30 mouse cellular contexts compared by ENCODE assay signal in genomic region chr11:69797924-69798323, GRCm38 (mm10). TPM values are rescaled to one million over a fixed set of nuclear protein-coding genes. Genes with fewer than 3 reads are reported as not detected.
A peak's percentile ranks its signal among the peaks of the same experiment; 100 is the strongest.
DNase-seq lines count a peak whose midpoint lies in the region; ATAC-seq and TF ChIP-seq lines count a peak whose summit lies in the region.
"Had no signal": no experiment of that assay in that cellular context is flagged by ENCODE, and none has a peak within 500 bp of the region (broad histone marks: within the 10 kb centered on the region; RNA-seq: fewer than 3 reads in every experiment).

No protein-coding gene starts in this region.

- dilution Hi-C loops in CH12.LX (cut with MboI; ENCODE audit: extremely low pct_ligation_motif_present, extremely low pct_unique_long_range_greater_than_20kb, low sequenced_read_pairs) = no loop called here

- H3K4me2 ChIP-seq in heart, embryonic 11.5 days = no peak overlapping the region
- H3K4me2 ChIP-seq in CH12.LX (ENCODE audit: insufficient read depth, low read depth, poor library complexity, severe bottlenecking) = no peak overlapping the region
- H3K4me2 ChIP-seq in stomach, postnatal 0 days (replicated peaks; ENCODE audit: low read depth) = no peak overlapping the region
- H3K4me2 ChIP-seq: embryonic facial prominence, embryonic 15.5 days; hindbrain, embryonic 12.5 days had no signal

- H3K4me1 ChIP-seq in heart, embryonic 10.5 days = peaks cover 52% of the 10 kb centered on the region
- peaks cover 19% of the 10 kb centered on the region for H3K4me1 ChIP-seq in heart, embryonic 11.5 days (ENCODE audit: control insufficient read depth, insufficient read depth, low read length)
- peaks cover 9 to 58% of the 10 kb centered on the region in 2 experiments for H3K4me1 ChIP-seq in CH12.LX (ENCODE audit: control insufficient read depth in 1 of 2, insufficient read depth in 2 of 2)
- H3K4me1 ChIP-seq in stomach, postnatal 0 days (replicated peaks; ENCODE audit: control insufficient read depth, insufficient read depth) = peaks cover 4% of the 10 kb centered on the region

- no peak overlapping the region for H3K9ac ChIP-seq in heart, embryonic 11.5 days (ENCODE audit: low read depth, low read length)
- no peak overlapping the region for H3K9ac ChIP-seq in CH12.LX (ENCODE audit: insufficient read depth, low read depth)
- H3K9ac ChIP-seq in stomach, postnatal 0 days (ENCODE audit: low read length) = no peak overlapping the region
- H3K9ac ChIP-seq: embryonic facial prominence, embryonic 15.5 days; hindbrain, embryonic 12.5 days had no signal

- H3K27me3 ChIP-seq in heart, embryonic 10.5 days (ENCODE audit: insufficient read depth, poor library complexity, severe bottlenecking) = peaks cover 77% of the 10 kb centered on the region
- H3K27me3 ChIP-seq in heart, embryonic 11.5 days (ENCODE audit: control insufficient read depth, insufficient read depth, low read length) = peaks cover 51% of the 10 kb centered on the region
- peaks cover 24% of the 10 kb centered on the region for H3K27me3 ChIP-seq in CH12.LX (replicated peaks)
- H3K27me3 ChIP-seq in stomach, postnatal 0 days (ENCODE audit: control insufficient read depth, insufficient read depth, low read length) = no peaks in the 10 kb centered on the region

- no peaks in the 10 kb centered on the region for H3K9me3 ChIP-seq in heart, embryonic 10.5 days
- no peaks in the 10 kb centered on the region for H3K9me3 ChIP-seq in heart, embryonic 11.5 days (replicated peaks; ENCODE audit: control insufficient read depth, low read length)
- H3K9me3 ChIP-seq in CH12.LX (replicated peaks; ENCODE audit: low read length) = peaks cover 19% of the 10 kb centered on the region
- H3K9me3 ChIP-seq in stomach, postnatal 0 days (ENCODE audit: control insufficient read depth, low read length) = no peaks in the 10 kb centered on the region
- H3K9me3 ChIP-seq: embryonic facial prominence, embryonic 15.5 days; forebrain, embryonic 10.5 days; hindbrain, embryonic 12.5 days had no signal

- H3K36me3 ChIP-seq in heart, embryonic 10.5 days = no peaks in the 10 kb centered on the region
- H3K36me3 ChIP-seq in heart, embryonic 11.5 days (ENCODE audit: control insufficient read depth, insufficient read depth, low read length) = no peaks in the 10 kb centered on the region
- H3K36me3 ChIP-seq in CH12.LX (replicated peaks in 1 of 2; ENCODE audit: control insufficient read depth in 1 of 2, insufficient read depth in 1 of 2, low read length in 1 of 2) = peaks cover 0 to 3% of the 10 kb centered on the region in 2 experiments
- no peaks in the 10 kb centered on the region for H3K36me3 ChIP-seq in stomach, postnatal 0 days (ENCODE audit: control insufficient read depth, insufficient read depth, low read length)
- H3K36me3 ChIP-seq: embryonic facial prominence, embryonic 15.5 days; forebrain, embryonic 10.5 days; hindbrain, embryonic 12.5 days had no signal

- no peak for TF ChIP-seq POLR2A in CH12.LX (IDR thresholded peaks at IDR 0.05; ENCODE audit: low read depth, low read length)

- 76% methylated on average over 7 of the region's 7 CpGs for WGBS in heart, embryonic 10.5 days
- 52% methylated on average over 7 of the region's 7 CpGs for WGBS in heart, embryonic 11.5 days (ENCODE audit: insufficient replicate concordance)
- WGBS in stomach, postnatal 0 days = 65% methylated on average over 7 of the region's 7 CpGs

- DNase-seq in heart, embryonic 10.5 days (ENCODE audit: low spot score) = no peak
- peak; percentile 19 for DNase-seq in thymus, postnatal 4 days
- no peak for DNase-seq in thymus, adult 18-20 months
- DNase-seq in CH12.LX (ENCODE audit: extremely low read depth) = no peak
- no peak for DNase-seq in T-cell, adult 2 months (ENCODE audit: low spot score)
- no peak for DNase-seq in stomach, postnatal 0 days (ENCODE audit: low spot score)
- DNase-seq: adrenal gland, adult 8-10 months; adrenal gland, postnatal 36 days; cerebellum, adult 11 months; cerebellum, adult 8-10 months; cerebellum, postnatal 14 days; embryo, embryonic 11 days; gastrocnemius, postnatal 10 days; heart, postnatal 10 days; heart, postnatal 4 days had no signal

- TF ChIP-seq RAD21 in CH12.LX (IDR thresholded peaks at IDR 0.05; ENCODE audit: low read depth, low read length) = no peak

- no peak overlapping the region for H3K27ac ChIP-seq in heart, embryonic 10.5 days
- H3K27ac ChIP-seq in heart, embryonic 11.5 days (ENCODE audit: low read depth, low read length) = no peak overlapping the region
- no peak overlapping the region for H3K27ac ChIP-seq in CH12.LX (ENCODE audit: insufficient read depth, low read depth)
- no peak overlapping the region for H3K27ac ChIP-seq in stomach, postnatal 0 days (replicated peaks)
- H3K27ac ChIP-seq: embryonic facial prominence, embryonic 15.5 days; forebrain, embryonic 10.5 days had no signal

- in situ Hi-C loops in CH12.LX (cut with MboI; ENCODE audit: low pct_ligation_motif_present, low pct_unique_long_range_greater_than_20kb, low sequenced_read_pairs) = no loop called here

- no peak for TF ChIP-seq EP300 in CH12.LX (IDR thresholded peaks at IDR 0.05; ENCODE audit: low read length)
- TF ChIP-seq EP300 in stomach, postnatal 0 days (optimal IDR thresholded peaks at IDR 0.05) = no peak

- no peak for ATAC-seq in heart, embryonic 11.5 days (replicated peaks; ENCODE audit: insufficient number of reproducible peaks, low FRiP score, low TSS enrichment)
- ATAC-seq in stomach, postnatal 0 days (ENCODE audit: low FRiP score, low TSS enrichment) = no peak
- ATAC-seq: forebrain, embryonic 16.5 days; intestine, embryonic 16.5 days had no signal

- no peaks in the 10 kb centered on the region for H3K79me2 ChIP-seq in CH12.LX (replicated peaks; ENCODE audit: control insufficient read depth, extremely low read depth, insufficient read depth, poor library complexity, severe bottlenecking)

- TF ChIP-seq CTCF in CH12.LX (conservative IDR thresholded peaks at IDR 0.05 in 1 of 2, IDR thresholded peaks at IDR 0.05 in 1 of 2; ENCODE audit: low read depth in 2 of 2, low read length in 2 of 2) = no peak
- TF ChIP-seq CTCF in stomach, postnatal 0 days (IDR thresholded peaks at IDR 0.05; ENCODE audit: low read depth) = no peak

- H3K4me3 ChIP-seq in heart, embryonic 10.5 days = peak overlapping the region; percentile 28; the same call in 1 of the 2 replicates
- H3K4me3 ChIP-seq in heart, embryonic 11.5 days (ENCODE audit: low read depth, low read length) = no peak overlapping the region
- H3K4me3 ChIP-seq in CH12.LX (replicated peaks in 1 of 3; ENCODE audit: low read depth in 2 of 3, low read length in 2 of 3, poor library complexity in 1 of 3) = peak overlapping the region in 2 of 3 experiments; percentile 36 to 49
- H3K4me3 ChIP-seq in stomach, postnatal 0 days (ENCODE audit: low read depth, low read length) = no peak overlapping the region
- H3K4me3 ChIP-seq: embryonic facial prominence, embryonic 15.5 days; erythroblast, embryonic 14.5 days; forebrain, embryonic 10.5 days; hindbrain, embryonic 12.5 days had no signal

TF ChIP-seq in CH12.LX, 34 proteins besides CTCF, POLR2A, EP300 and RAD21:
- no peak for TF ChIP-seq JUND (conservative IDR thresholded peaks at IDR 0.05; ENCODE audit: low read depth, low read length)
- TF ChIP-seq CHD1 (IDR thresholded peaks at IDR 0.05; ENCODE audit: low read depth, low read length) = no peak
- no peak for TF ChIP-seq ELF1 (IDR thresholded peaks at IDR 0.05; ENCODE audit: low read depth, low read length)
- TF ChIP-seq SMC3 (IDR thresholded peaks at IDR 0.05; ENCODE audit: low read depth, low read length) = no peak
- no peak for TF ChIP-seq MAFK (IDR thresholded peaks at IDR 0.05; ENCODE audit: insufficient replicate concordance, low read length)
- TF ChIP-seq MEF2A (IDR thresholded peaks at IDR 0.05; ENCODE audit: borderline replicate concordance, low read depth, low read length) = no peak

RNA-seq across cellular contexts. Expression of gene Chrnb1, which starts 2.2 kb away (rescaled TPM):
- polyA plus RNA-seq in heart, embryonic 10.5 days (2016; fragmentation: Nextera tagmentation; extraction: Ambion mirVana) = 3.9 and 4.9 TPM in 2 replicates
- 3.7 and 4.5 TPM in 2 replicates for polyA plus RNA-seq in heart, embryonic 11.5 days (2014; fragmentation: Nextera tagmentation; extraction: Ambion mirVana)
- 2.1 and 2.2 TPM in 2 replicates for total RNA-seq in CH12.LX (2012; rRNA removed)
- 1.9 TPM in 2 replicates for total RNA-seq in CH12.LX (2014; rRNA removed)
- polyA plus RNA-seq in CH12.LX (2012; ENCODE audit: insufficient read length, low read depth) = 5.9 and 6.6 TPM in 2 replicates
- 4.3 and 5.0 TPM in 2 replicates for polyA plus RNA-seq in stomach, postnatal 0 days (2015; fragmentation: Nextera tagmentation; extraction: Ambion mirVana)
- polyA plus RNA-seq: erythroblast, embryonic 14.5 days had no signal

RNA-seq across cellular contexts. Expression of gene Fgf11, which starts 3.7 kb away (rescaled TPM):
- polyA plus RNA-seq in heart, embryonic 10.5 days (2016; fragmentation: Nextera tagmentation; extraction: Ambion mirVana) = 0.97 and 1.1 TPM in 2 replicates
- polyA plus RNA-seq in heart, embryonic 11.5 days (2014; fragmentation: Nextera tagmentation; extraction: Ambion mirVana) = 1.5 and 2.5 TPM in 2 replicates
- total RNA-seq in CH12.LX (2012; rRNA removed) (0.92 and 0.93 TPM in 2 replicates), CH12.LX (2014; rRNA removed) (1.6 and 1.8 TPM in 2 replicates)
- polyA plus RNA-seq in CH12.LX (2012; ENCODE audit: insufficient read length, low read depth) = 3.7 and 3.9 TPM in 2 replicates
- 0.67 and 0.90 TPM in 2 replicates for polyA plus RNA-seq in stomach, postnatal 0 days (2015; fragmentation: Nextera tagmentation; extraction: Ambion mirVana)

RNA-seq across cellular contexts. Expression of gene Tmem102, which starts 7.5 kb away (rescaled TPM):
- polyA plus RNA-seq in heart, embryonic 10.5 days (2016; fragmentation: Nextera tagmentation; extraction: Ambion mirVana) = 1.5 and 1.8 TPM in 2 replicates
- 1.1 and 1.5 TPM in 2 replicates for polyA plus RNA-seq in heart, embryonic 11.5 days (2014; fragmentation: Nextera tagmentation; extraction: Ambion mirVana)
- total RNA-seq in CH12.LX (2012; rRNA removed) (0.08 TPM in 2 replicates), CH12.LX (2014; rRNA removed) (not detected in 2 replicates)
- polyA plus RNA-seq in CH12.LX (2012; ENCODE audit: insufficient read length, low read depth) = 0.16 TPM in 1 of 2 replicates, not detected in the other
- 28.4 and 34.4 TPM in 2 replicates for polyA plus RNA-seq in stomach, postnatal 0 days (2015; fragmentation: Nextera tagmentation; extraction: Ambion mirVana)
- total RNA-seq: common myeloid progenitor, adult 5-6 weeks; gastrocnemius, postnatal 10 days; gastrocnemius, postnatal 4 days had no signal
- polyA plus RNA-seq: erythroblast, embryonic 14.5 days had no signal

RNA-seq across cellular contexts. Expression of gene Gm39566, which starts 17.2 kb away (rescaled TPM):
- polyA plus RNA-seq in heart, embryonic 10.5 days (2016; fragmentation: Nextera tagmentation; extraction: Ambion mirVana) = not detected in 2 replicates
- polyA plus RNA-seq in heart, embryonic 11.5 days (2014; fragmentation: Nextera tagmentation; extraction: Ambion mirVana) = not detected in 2 replicates
- not detected in 2 replicates for total RNA-seq in CH12.LX (2012; rRNA removed)
- not detected in 2 replicates for total RNA-seq in CH12.LX (2014; rRNA removed)
- not detected in 2 replicates for polyA plus RNA-seq in CH12.LX (2012; ENCODE audit: insufficient read length, low read depth)
- not detected in 2 replicates for polyA plus RNA-seq in stomach, postnatal 0 days (2015; fragmentation: Nextera tagmentation; extraction: Ambion mirVana)
- total RNA-seq: adrenal gland, adult 8-10 months; adrenal gland, postnatal 36 days; common myeloid progenitor, adult 5-6 weeks; ES-E14; gastrocnemius, postnatal 10 days; gastrocnemius, postnatal 4 days; heart, adult 8-10 months; heart, postnatal 10 days; heart, postnatal 4 days had no signal
- polyA plus RNA-seq: brain, embryonic 14.5 days; embryonic facial prominence, embryonic 11.5 days; embryonic facial prominence, embryonic 15.5 days; erythroblast, embryonic 14.5 days; forebrain, embryonic 10.5 days; forebrain, embryonic 16.5 days; frontal cortex, adult 2 months; heart, embryonic 14.5 days; hindbrain, embryonic 12.5 days; intestine, embryonic 16.5 days had no signal

RNA-seq across cellular contexts. Expression of gene Spem2, which starts 20.3 kb away (rescaled TPM):
- 0.08 TPM in 1 of 2 replicates, not detected in the other for polyA plus RNA-seq in heart, embryonic 10.5 days (2016; fragmentation: Nextera tagmentation; extraction: Ambion mirVana)
- polyA plus RNA-seq in heart, embryonic 11.5 days (2014; fragmentation: Nextera tagmentation; extraction: Ambion mirVana) = not detected in 2 replicates
- total RNA-seq in CH12.LX (2012; rRNA removed) = not detected in 2 replicates
- not detected in 2 replicates for total RNA-seq in CH12.LX (2014; rRNA removed)
- not detected in 2 replicates for polyA plus RNA-seq in CH12.LX (2012; ENCODE audit: insufficient read length, low read depth)
- polyA plus RNA-seq in stomach, postnatal 0 days (2015; fragmentation: Nextera tagmentation; extraction: Ambion mirVana) = not detected in 2 replicates
- total RNA-seq: adrenal gland, adult 8-10 months; adrenal gland, postnatal 36 days; common myeloid progenitor, adult 5-6 weeks; ES-E14; gastrocnemius, postnatal 10 days; gastrocnemius, postnatal 4 days; heart, adult 8-10 months; heart, postnatal 10 days; heart, postnatal 4 days had no signal
- polyA plus RNA-seq: brain, embryonic 14.5 days; embryonic facial prominence, embryonic 11.5 days; embryonic facial prominence, embryonic 15.5 days; erythroblast, embryonic 14.5 days; forebrain, embryonic 10.5 days; forebrain, embryonic 16.5 days; frontal cortex, adult 2 months; heart, embryonic 14.5 days; hindbrain, embryonic 12.5 days; intestine, embryonic 16.5 days had no signal

Comparison
In these comparisons a context has a peak if more than half of its experiments do, and no peak if none do; other contexts are left out.
1. H3K4me3 ChIP-seq: peak in heart, embryonic 10.5 days (single experiment) and CH12.LX (2 of 3); none in heart, embryonic 11.5 days (single experiment) and stomach, postnatal 0 days (single experiment).
2. RNA of gene Tmem102, which starts 7.5 kb away (polyA plus RNA-seq): 28.4 to 34.4 TPM in stomach, postnatal 0 days; 1.5 to 1.8 TPM in heart, embryonic 10.5 days, 1.1 to 1.5 TPM in heart, embryonic 11.5 days and 0.16 TPM in CH12.LX; every median in the first group is over 10 times any median in the second.